Mouse (Mus musculus) embryo, embryonic 11 days (tissue): Measurements from ENCODE around the gene Ola1.

Experiments used
- DNase-seq: peaks from one replicate; pipeline ENCODE4 v3.0.0-alpha.2; 2015

The Ola1 gene

GRCm38 (mm10) chr2:73218913-73219312 is at the start of gene Ola1:
Gene Ola1 (minus strand): TSS chr2:73218924.
- no peak for DNase-seq

GRCm38 (mm10) chr2:73268281-73268680 is 49.6 kb upstream of the Ola1 start:
- peak; percentile 54 for DNase-seq

GRCm38 (mm10) chr2:73267818-73268217 is 49.1 kb upstream of the Ola1 start:
- peak; percentile 36 for DNase-seq

DNA sequence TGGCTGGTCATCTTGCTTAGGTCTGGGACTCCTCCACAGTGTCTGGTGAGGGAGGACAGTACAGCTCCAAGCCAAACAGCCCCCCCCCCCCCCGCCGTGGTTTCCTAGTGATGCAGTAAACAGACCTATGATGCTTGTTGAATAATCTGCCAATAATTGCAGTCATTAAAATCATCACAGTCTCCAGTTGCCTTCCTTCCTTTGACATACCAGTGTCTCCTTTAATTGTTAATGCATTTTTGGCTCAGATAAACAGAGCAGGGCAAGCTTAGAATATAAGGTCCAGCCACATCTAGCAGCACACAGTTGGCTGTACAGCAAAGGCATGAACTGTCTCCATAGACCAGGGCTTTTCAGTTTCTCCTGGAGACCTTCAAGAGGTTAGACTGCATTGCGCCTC is 48.5 kb upstream of the Ola1 start:
- DNase-seq = no peak

- DNase-seq = no peak
Observed at GRCm38 (mm10) chr2:73266623-73267022, 47.9 kb upstream of the Ola1 start.

DNA sequence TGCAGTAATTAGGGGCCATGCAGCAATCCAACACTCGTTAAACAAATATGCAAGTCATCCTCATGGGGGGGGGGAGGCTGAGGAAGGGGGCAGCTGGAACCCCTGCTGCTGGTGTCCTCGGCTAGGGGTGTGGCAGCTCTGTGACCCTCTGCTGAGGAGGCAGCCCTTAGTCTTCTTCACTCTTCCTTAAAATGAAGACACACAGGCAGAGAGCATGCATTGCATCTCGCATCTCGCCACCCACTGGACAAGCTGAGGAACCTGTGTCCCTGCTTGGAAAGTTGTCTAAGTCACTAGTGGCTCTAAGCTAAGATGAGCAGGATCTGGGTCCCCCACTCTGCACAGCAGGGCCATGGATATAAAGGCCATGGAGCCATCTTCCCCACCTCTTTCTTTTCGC is 47.3 kb upstream of the Ola1 start:
- peak; percentile 35 for DNase-seq

DNA sequence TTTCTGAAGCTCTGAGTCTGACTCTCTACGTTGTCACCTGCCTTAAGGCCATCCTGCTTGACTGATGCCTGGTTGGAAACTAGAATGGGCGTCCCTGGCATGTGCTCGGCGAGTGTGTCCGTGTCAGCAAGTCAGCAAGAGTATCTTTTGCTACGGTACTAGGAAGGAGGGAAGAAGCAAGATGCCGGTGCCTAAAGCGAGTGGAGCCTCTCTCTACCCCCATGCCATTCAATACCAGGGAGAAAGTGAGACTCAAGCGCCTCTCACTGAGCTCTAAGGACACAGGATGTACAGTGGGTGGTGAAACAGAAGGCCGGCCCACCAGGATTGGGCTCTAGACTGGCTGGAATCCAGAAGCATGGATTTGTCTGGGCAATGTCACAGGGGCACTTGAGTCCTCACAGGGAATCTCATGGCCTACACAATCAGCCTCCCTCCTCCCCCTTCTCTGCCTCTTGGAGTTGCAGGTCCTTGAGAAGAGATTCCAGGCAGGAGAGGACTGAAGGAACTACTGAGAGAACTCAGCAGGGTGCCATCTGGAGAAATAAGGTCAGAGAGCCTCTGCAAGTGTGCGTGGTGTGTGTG is 46.0 kb upstream of the Ola1 start:
- peak; percentile 11 for DNase-seq

DNA sequence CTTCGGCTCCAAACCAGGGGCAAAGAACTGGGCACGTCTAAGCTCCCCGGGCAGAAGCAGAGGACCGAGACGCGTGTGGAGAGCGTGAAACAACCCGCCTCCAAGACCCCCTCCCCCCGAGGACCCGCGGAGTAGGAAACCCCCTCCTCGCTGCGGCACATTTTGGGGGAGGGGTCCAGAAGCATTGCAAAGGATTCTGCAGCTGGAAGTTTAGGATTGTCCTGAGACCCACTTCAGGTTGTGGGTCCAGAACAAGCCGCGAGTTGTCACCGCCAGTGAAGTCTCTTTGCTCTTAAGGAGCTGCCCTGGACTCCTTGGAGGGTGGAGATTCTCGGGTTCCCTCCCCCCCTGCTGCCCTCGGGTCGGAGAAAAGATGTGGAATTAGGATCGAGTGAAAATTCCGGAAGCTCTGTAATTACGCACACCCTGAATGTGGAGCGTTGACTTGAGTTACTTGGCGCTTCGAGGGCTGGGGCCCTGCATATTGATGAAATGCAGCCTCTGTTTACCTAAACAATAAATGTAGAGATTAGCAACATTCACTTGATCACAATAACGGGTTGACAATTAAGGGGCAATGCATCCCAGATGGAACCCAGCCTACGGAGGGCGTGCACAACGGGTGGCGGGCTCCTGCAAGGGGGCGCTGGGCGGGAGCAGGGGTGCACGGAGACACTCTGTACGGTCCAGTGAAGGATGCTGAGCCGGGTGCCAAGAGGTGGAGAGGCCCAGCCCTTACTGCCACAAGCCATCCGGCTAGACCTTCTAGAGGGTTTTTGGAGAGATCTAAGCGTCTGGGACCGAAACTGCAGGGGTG is 45.3 kb upstream of the Ola1 start:
- DNase-seq = peak; percentile 70

GRCm38 (mm10) chr2:73263172-73263765 is 44.5 kb upstream of the Ola1 start:
- peak; percentile 6 for DNase-seq

DNA sequence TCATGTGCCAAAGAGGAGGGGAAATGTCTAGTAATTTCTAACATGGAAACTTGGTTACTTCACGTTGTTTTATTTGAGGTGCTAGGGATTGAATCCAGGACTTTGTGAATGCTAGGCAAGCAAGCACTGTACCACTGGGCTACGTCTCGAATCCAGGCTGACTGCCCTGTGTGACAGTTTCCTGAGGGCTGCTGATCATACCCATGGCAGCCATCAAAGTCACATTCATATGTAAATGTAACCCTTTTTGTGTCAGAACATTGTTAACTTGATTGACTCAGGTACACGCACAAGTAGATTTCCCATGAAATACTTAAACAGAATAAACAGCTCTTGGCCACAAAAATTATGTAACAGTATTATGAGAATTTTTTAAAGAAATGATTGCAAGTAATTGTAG is 30.0 kb upstream of the Ola1 start:
- DNase-seq = no peak

DNA sequence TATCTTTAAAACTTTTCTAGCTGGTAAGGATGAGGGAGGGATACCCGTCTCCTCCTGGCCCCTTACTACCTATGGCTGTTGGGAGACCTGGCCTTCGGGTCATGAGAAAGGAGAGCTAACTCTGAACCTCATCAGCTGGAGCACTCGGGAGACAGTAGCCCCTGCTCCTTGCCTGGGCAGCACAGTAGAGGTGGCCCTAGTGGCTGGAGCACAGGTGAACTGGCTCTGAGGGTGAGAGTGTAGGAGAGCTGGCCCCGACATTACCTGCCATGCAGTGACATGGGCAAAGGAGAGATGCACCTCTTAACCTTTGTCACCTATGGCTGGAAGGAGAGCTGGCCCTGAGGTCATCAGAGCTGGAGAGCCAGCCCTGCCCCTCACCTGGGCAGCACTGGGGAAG is 22.6 kb upstream of the Ola1 start:
- DNase-seq = no peak

DNA sequence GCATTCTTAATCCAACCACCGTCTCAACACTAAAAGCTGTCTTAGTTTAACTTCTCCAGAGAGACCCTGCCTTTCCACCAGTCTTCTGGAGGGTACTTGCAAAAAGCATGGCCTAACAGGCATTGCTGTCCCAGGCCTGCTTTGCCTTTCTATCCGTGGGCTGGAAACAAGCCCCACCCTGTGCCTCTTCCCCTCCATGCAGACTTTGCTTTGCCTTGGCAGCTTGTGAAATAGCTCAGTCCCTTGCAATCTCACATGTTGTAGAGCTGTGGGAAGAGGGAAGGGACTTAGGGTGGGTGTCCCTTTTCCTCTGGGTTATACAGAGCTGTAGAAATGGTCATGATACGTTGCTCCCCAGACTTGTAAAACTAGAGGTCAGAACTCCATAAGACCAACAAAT is 12.4 kb upstream of the Ola1 start:
- no peak for DNase-seq

- DNase-seq = peak; percentile 97
Observed at GRCm38 (mm10) chr2:73213871-73214659, 4.7 kb downstream of the Ola1 start.

- DNase-seq = no peak
Observed at GRCm38 (mm10) chr2:73213539-73213870, 5.2 kb downstream of the Ola1 start.

DNA sequence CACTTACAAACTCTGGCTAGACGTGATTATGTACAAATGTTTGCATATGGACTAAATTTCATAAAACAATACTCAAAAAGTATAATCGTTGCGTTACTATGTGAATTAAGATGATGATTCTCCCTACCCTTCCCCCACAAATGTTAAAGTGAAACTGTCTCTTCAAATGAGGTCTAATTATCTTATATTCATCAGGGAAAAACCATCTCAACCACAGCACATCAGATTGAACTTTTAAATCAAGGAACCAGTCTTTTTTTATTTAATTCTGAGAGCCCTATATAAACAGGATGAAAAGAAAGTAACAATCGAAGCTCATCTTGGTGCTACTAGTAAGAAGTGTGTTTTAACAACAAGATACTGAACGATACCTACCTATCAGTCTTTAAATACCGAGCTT is 14.4 kb downstream of the Ola1 start:
- no peak for DNase-seq

DNA sequence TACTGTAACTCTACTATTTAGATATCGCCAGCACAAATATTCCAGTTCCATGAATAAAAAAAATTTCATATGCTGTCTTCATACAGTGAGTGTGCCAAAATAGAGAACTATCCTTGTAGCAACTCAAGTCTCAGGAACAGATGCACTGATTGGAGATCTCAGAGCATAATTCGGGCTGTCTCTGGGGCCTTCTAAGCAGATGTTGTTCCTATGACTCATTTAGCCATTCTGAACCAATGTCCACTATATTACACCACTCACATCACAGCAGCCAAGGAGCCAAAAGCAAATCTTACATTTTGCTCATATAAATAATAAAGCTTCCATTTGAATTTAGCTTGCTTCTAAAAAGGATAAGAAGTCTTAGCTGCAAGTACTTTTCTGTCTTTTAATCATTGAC is 30.2 kb downstream of the Ola1 start:
- DNase-seq = no peak

DNA sequence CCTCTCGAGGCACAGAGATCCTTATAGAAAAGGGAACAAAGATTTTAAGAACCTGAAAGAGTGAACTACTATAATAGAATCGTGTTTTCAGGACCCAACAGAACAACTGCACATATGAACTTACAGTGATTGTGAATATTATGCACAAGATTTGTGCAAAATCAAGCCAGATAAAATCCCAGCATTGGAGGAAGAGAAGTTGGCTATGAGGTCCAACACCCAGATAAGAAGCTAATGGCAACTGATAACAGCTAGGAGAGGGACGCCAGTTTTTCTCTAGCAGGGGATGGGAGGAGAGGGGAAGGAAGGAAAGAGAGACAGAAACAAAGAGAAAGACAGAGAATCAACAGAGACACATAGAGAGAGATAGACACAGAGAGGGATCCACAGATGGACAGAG is 33.5 kb downstream of the Ola1 start:
- DNase-seq = no peak

- DNase-seq = no peak
Observed at GRCm38 (mm10) chr2:73169496-73169895, 49.2 kb downstream of the Ola1 start.

GRCm38 (mm10) chr2:73167126-73167525 is 51.6 kb downstream of the Ola1 start:
- DNase-seq = peak; percentile 59

DNA sequence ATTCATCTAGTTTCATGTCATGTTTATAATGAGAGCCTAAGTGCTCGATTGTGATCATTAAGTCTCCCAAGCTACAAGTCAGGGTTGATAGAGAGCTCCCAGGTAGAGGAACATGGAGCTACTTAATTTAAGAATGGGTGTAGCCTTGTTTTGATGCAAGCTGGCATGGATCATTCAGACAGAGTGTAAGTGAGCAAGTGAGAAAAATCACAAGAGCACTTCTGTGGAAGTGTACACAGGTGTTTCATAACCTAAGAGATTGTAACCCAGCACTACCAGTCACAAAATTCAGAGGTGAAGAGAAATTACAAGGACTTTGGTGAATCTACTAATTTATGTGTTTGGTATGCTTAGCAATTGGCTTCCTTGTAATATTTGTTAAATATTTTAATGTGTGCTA is 54.1 kb downstream of the Ola1 start:
- DNase-seq = no peak

GRCm38 (mm10) chr2:73160772-73161171 is 58.0 kb downstream of the Ola1 start:
- DNase-seq = no peak

DNA sequence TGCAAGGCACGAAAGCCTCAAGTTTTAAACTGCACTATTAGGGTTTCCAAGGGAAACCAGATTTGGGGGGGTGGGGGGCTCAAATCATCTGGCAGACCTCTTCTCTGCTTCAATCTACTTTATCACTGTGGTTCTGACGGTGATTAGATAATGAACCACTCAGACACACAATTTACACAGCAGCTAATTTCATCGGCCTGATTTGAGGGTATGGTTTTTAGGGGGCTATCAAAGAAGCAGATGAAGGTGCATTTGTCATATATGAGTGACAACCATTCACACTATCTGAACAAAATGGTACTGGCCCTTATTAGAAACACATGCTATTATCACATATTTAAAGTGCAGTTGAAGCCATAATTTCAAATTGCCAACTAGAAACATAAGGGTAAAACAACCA is 61.5 kb downstream of the Ola1 start:
- DNase-seq = no peak

DNA sequence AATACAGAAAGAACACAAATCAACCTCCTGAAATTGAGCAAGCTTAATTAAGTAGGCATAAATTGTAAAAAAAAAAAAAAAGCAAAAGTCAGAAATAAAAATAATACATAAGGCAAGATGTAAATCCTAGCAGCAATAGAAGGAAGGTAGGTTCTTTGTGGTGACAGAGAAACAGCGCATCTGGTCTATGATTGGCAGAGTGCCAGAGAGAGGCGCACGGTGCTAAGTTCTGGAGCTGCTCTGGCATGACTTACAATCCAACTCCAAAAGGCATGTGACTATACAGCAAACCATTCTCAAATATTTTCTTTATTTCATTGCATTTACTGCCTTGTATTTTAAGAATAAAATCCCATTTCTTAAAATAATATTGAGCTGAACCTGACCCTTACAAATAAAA is 68.2 kb downstream of the Ola1 start:
- DNase-seq = no peak

- no peak for DNase-seq
Observed at GRCm38 (mm10) chr2:73146111-73146510, 72.6 kb downstream of the Ola1 start.
